Mouse (Mus musculus) liver, embryonic 14.5 days (tissue): ENCODE data around the gene Zfp511. TPM values are rescaled to one million over a fixed set of nuclear protein-coding genes. Genes with fewer than 3 reads are reported as not detected.
A peak's percentile ranks its signal among the peaks of the same experiment; 100 is the strongest.

Experiments used
- ATAC-seq: fragments of 200-750 bp; cut with Nextera tagmentation; 2 replicates; pipeline ENCODE4 v1.8.0; 2017; ENCODE audit warnings: moderate number of reproducible peaks, mild to moderate bottlenecking, moderate library complexity; ENCODE audit not compliant: insufficient read depth
- DNase-seq, 3 experiments: peaks; one replicate each; pipeline ENCODE4 v3.0.0-alpha.2; 2012 to 2013; ENCODE audit warnings: low read depth in 3 of 3, low spot score in 3 of 3
- H3K27ac ChIP-seq: fragments of 300-500 bp; sonication (generic); 2 replicates; pipeline ENCODE4 v1.5.1; 2014; ENCODE audit warnings: moderate library complexity, mild to moderate bottlenecking, control low read depth, inconsistent platforms
- H3K27me3 ChIP-seq: fragments of 300-500 bp; sonication (generic); 2 replicates; pipeline ENCODE4 v1.6.1; 2014; ENCODE audit warnings: mild to moderate bottlenecking, low read length, moderate library complexity; ENCODE audit not compliant: control insufficient read depth, insufficient read depth
- H3K36me3 ChIP-seq: fragments of 300-500 bp; sonication (generic); replicated peaks from 2 replicates; pipeline ENCODE4 v1.6.1; 2014; ENCODE audit warnings: low read depth; ENCODE audit not compliant: control insufficient read depth, insufficient read depth
- H3K4me1 ChIP-seq, 2 experiments: fragments of 200-500 bp in 1 of 2; fragments of 300-500 bp in 1 of 2; sonication (generic) in 1 of 2; replicated peaks; 2 replicates each; pipeline ENCODE4 v1.6.1; 2012 to 2014; ENCODE audit warnings: antibody characterized with exemption in 1 of 2, inconsistent platforms in 1 of 2, low read length in 1 of 2; ENCODE audit not compliant: control insufficient read depth in 2 of 2, insufficient read depth in 2 of 2
- H3K4me2 ChIP-seq: fragments of 300-500 bp; sonication (generic); 2 replicates; pipeline ENCODE4 v1.6.1; 2014; ENCODE audit warnings: low read depth, mild to moderate bottlenecking, control low read depth, moderate library complexity
- H3K4me3 ChIP-seq, 2 experiments: fragments of 200-500 bp in 1 of 2; fragments of 300-500 bp in 1 of 2; sonication (generic) in 1 of 2; 2 replicates each; pipeline ENCODE4 v1.5.1; 2012 to 2014; ENCODE audit warnings: low read depth in 2 of 2, low read length in 2 of 2, mild to moderate bottlenecking in 2 of 2, control low read depth in 1 of 2, inconsistent platforms in 1 of 2, moderate library complexity in 1 of 2; ENCODE audit not compliant: insufficient read depth in 1 of 2
- H3K9ac ChIP-seq: fragments of 300-500 bp; sonication (generic); replicated peaks from 2 replicates; pipeline ENCODE4 v1.6.1; 2014; ENCODE audit warnings: mild to moderate bottlenecking, control low read depth, moderate library complexity
- H3K9me3 ChIP-seq: fragments of 300-500 bp; sonication (generic); 2 replicates; pipeline ENCODE4 v1.6.1; 2016; ENCODE audit warnings: low read length, mixed read lengths; ENCODE audit not compliant: control insufficient read depth
- CTCF ChIP-seq: IDR thresholded peaks from 2 replicates; pipeline ENCODE4 v1.5.1; 2016; ENCODE audit warnings: antibody characterized with exemption, low read depth, control low read depth
- EP300 ChIP-seq: IDR thresholded peaks from 2 replicates; pipeline ENCODE4 v1.6.1; 2016; ENCODE audit warnings: antibody characterized with exemption, low read depth
- WGBS: fragments of 180-500 bp; shearing (Covaris S2); extraction: QIAGEN DNeasy Blood & Tissue Kit; methylation state at CpG from one replicate; pipeline ENCODE4 v1.1.7; 2014; ENCODE audit not compliant: insufficient replicate concordance; 5-methylcytosine and 5-hydroxymethylcytosine counted together
- polyA plus RNA-seq, 2 experiments: library from polyadenylated mRNA; depleted of rRNA in 1 of 2; stranded (reverse) in 1 of 2; unstranded in 1 of 2; fragments of >200 nt; fragmentation: Nextera tagmentation in 1 of 2; extraction: Ambion mirVana in 1 of 2; gene quantifications; 2 replicates each; pipeline versions ENCODE4 v1.2.1 to v1.2.3; 2012 to 2014

The Zfp511 gene
- polyA plus RNA-seq, 2 experiments, result 16.9 to 25.6 TPM

- no peak for DNase-seq
- Histone ChIP-seq H3K9ac (no peak overlapping the region), H3K4me3 (no peak overlapping the region), H3K36me3 (no peaks in the 10 kb centered on the region), H3K4me2 (no peak overlapping the region), H3K4me1 (no peaks in the 10 kb centered on the region), H3K27ac (no peak overlapping the region), H3K9me3 (no peaks in the 10 kb centered on the region), H3K27me3 (peaks cover 56% of the 10 kb centered on the region)
- ATAC-seq, result no peak
- TF ChIP-seq CTCF (peak; percentile 33; the same call in 1 of the 2 replicates), EP300 (no peak)
- 14% methylated on average over 11 of the region's 11 CpGs for WGBS
Observed at GRCm38 (mm10) chr7:140062307-140062706, 26.1 kb downstream of the Zfp511 start.

- H3K9ac ChIP-seq, result no peak overlapping the region
- TF ChIP-seq EP300 (no peak), CTCF (peak; percentile 85)
- no peak overlapping the region for H3K4me2 ChIP-seq
- H3K4me3 ChIP-seq, result no peak overlapping the region
- peaks cover 48% of the 10 kb centered on the region for H3K27me3 ChIP-seq
- DNase-seq (peak; percentile 32 to 46 (median 39)), ATAC-seq (no peak)
- H3K36me3 ChIP-seq, result no peaks in the 10 kb centered on the region
- H3K4me1 ChIP-seq, result no peaks in the 10 kb centered on the region
- H3K9me3 ChIP-seq, result no peaks in the 10 kb centered on the region
- no peak overlapping the region for H3K27ac ChIP-seq
- 20% methylated on average over 7 of the region's 7 CpGs for WGBS
Observed at GRCm38 (mm10) chr7:140063092-140063491, 26.9 kb downstream of the Zfp511 start.

GRCm38 (mm10) chr7:140067397-140067796, 31.2 kb downstream of the Zfp511 start:
- H3K27ac ChIP-seq, result no peak overlapping the region
- ATAC-seq, result no peak

GRCm38 (mm10) chr7:140070042-140070711, 34.0 kb downstream of the Zfp511 start:
- Histone ChIP-seq H3K4me2 (peak overlapping the region; percentile 30; the same call in 1 of the 2 replicates), H3K9me3 (no peaks in the 10 kb centered on the region), H3K4me1 (no peaks in the 10 kb centered on the region), H3K36me3 (no peaks in the 10 kb centered on the region), H3K27ac (no peak overlapping the region), H3K4me3 (no peak overlapping the region), H3K27me3 (no peaks in the 10 kb centered on the region; the same call in 1 of the 2 replicates), H3K9ac (no peak overlapping the region)
- 22% methylated on average over 37 of the region's 39 CpGs for WGBS
- DNase-seq, result no peak
- TF ChIP-seq EP300, result no peak
- ATAC-seq, result peak; percentile 33; the same call in 1 of the 2 replicates

More at GRCm38 (mm10) chr7:140067397-140067796, 31.2 kb downstream of the Zfp511 start:
- peaks cover 5% of the 10 kb centered on the region for H3K27me3 ChIP-seq
- DNase-seq, result no peak
- no peaks in the 10 kb centered on the region for H3K36me3 ChIP-seq
- no peak overlapping the region for H3K4me3 ChIP-seq
- no peak overlapping the region for H3K9ac ChIP-seq
- no peak overlapping the region for H3K4me2 ChIP-seq
- no peak for TF ChIP-seq EP300
- no peak for TF ChIP-seq CTCF
- WGBS, result 36% methylated on average over 6 of the region's 6 CpGs
- no peaks in the 10 kb centered on the region for H3K9me3 ChIP-seq
- H3K4me1 ChIP-seq, result no peaks in the 10 kb centered on the region

- Histone ChIP-seq H3K4me3 (no peak overlapping the region), H3K4me2 (no peak overlapping the region), H3K27ac (no peak overlapping the region), H3K9ac (no peak overlapping the region), H3K36me3 (no peaks in the 10 kb centered on the region), H3K4me1 (no peaks in the 10 kb centered on the region), H3K27me3 (peaks cover 33% of the 10 kb centered on the region), H3K9me3 (no peaks in the 10 kb centered on the region)
- ATAC-seq (no peak), DNase-seq (no peak)
- TF ChIP-seq EP300 (no peak), CTCF (no peak)
- WGBS, result 47% methylated on average over 6 of the region's 6 CpGs
Observed at GRCm38 (mm10) chr7:140077698-140078097, 41.5 kb downstream of the Zfp511 start.
